Mouse (Mus musculus) limb, embryonic 11.5 days (tissue): ENCODE data around the gene Tmem179b. TPM values are rescaled to one million over a fixed set of nuclear protein-coding genes. Genes with fewer than 3 reads are reported as not detected.
"Not testable (repeated sequence)": the region's sequence is repeated elsewhere in the genome, so short reads cannot be mapped to it uniquely, and the experiment has no call there.

ENCODE experiments used
- ATAC-seq: fragments of 200-750 bp; cut with Nextera tagmentation; 2 replicates; pipeline ENCODE4 v1.8.0; 2017; ENCODE audit warnings: low read depth; ENCODE audit not compliant: insufficient number of reproducible peaks, low FRiP score, low TSS enrichment
- DNase-seq: peaks from one replicate; pipeline ENCODE4 v3.0.0-alpha.2; 2015; ENCODE audit warnings: low spot score
- H3K27ac ChIP-seq: fragments of 300-500 bp; sonication (generic); replicated peaks from 2 replicates; pipeline ENCODE4 v1.5.1; 2014; ENCODE audit warnings: low read depth, mild to moderate bottlenecking, low read length
- H3K27me3 ChIP-seq: fragments of 300-500 bp; sonication (generic); 2 replicates; pipeline ENCODE4 v1.6.1; 2014; ENCODE audit warnings: mild to moderate bottlenecking, low read length, mixed read lengths; ENCODE audit not compliant: control insufficient read depth, insufficient read depth
- H3K36me3 ChIP-seq: fragments of 300-500 bp; sonication (generic); 2 replicates; pipeline ENCODE4 v1.6.1; 2014; ENCODE audit warnings: mild to moderate bottlenecking, low read length, moderate library complexity, mixed read lengths; ENCODE audit not compliant: control insufficient read depth, insufficient read depth
- H3K4me1 ChIP-seq: fragments of 300-500 bp; sonication (generic); 2 replicates; pipeline ENCODE4 v1.6.1; 2014; ENCODE audit warnings: low read length, mixed read lengths; ENCODE audit not compliant: control insufficient read depth, insufficient read depth
- H3K4me2 ChIP-seq: fragments of 300-500 bp; sonication (generic); 2 replicates; pipeline ENCODE4 v1.6.1; 2014; ENCODE audit warnings: low read depth, mild to moderate bottlenecking, moderate library complexity; ENCODE audit not compliant: severe bottlenecking
- H3K4me3 ChIP-seq: fragments of 300-500 bp; sonication (generic); 2 replicates; pipeline ENCODE4 v1.5.1; 2014; ENCODE audit warnings: low read depth, low read length
- H3K9ac ChIP-seq: fragments of 300-500 bp; sonication (generic); 2 replicates; pipeline ENCODE4 v1.6.1; 2014; ENCODE audit warnings: mild to moderate bottlenecking, low read length
- H3K9me3 ChIP-seq: fragments of 300-500 bp; sonication (generic); 2 replicates; pipeline ENCODE4 v1.6.1; 2016; ENCODE audit warnings: low read length; ENCODE audit not compliant: control insufficient read depth
- WGBS: fragments of 180-500 bp; shearing (Covaris S2); extraction: QIAGEN DNeasy Blood & Tissue Kit; methylation state at CpG from one replicate; pipeline ENCODE4 v1.1.7; 2014; 5-methylcytosine and 5-hydroxymethylcytosine counted together
- polyA plus RNA-seq: library from polyadenylated mRNA; unstranded; fragments of >200 nt; fragmentation: Nextera tagmentation; extraction: Ambion mirVana; gene quantifications from 2 replicates; pipeline ENCODE4 v1.2.1, GENCODE M21; 2014

Tmem179b gene
- polyA plus RNA-seq, 1 experiment from 2014 or later, result 51.3 TPM

GRCm38 (mm10) chr19:8735389-8736159 is 38.7 kb downstream of the Tmem179b start, which contains the start of gene Wdr74:
Gene Wdr74 (plus strand): TSS chr19:8735827.
- WGBS, result under 1% methylated on average over 32 of the region's 32 CpGs
- no peaks in the 10 kb centered on the region for H3K9me3 ChIP-seq
- H3K4me2 ChIP-seq, result peak within 1 kb of the TSS; percentile 84
- H3K27ac ChIP-seq, result 0 out of 2 replicates have a peak within 1 kb of the TSS, but pooled peaks have one; percentile 8
- peaks cover 11% of the 10 kb centered on the region for H3K36me3 ChIP-seq
- ATAC-seq, result peak; percentile 81
- H3K4me3 ChIP-seq, result peak within 1 kb of the TSS; percentile 90
- H3K27me3 ChIP-seq, result no peaks in the 10 kb centered on the region
- peak within 1 kb of the TSS; percentile 89 for H3K9ac ChIP-seq
- peaks cover under 1% of the 10 kb centered on the region for H3K4me1 ChIP-seq
- DNase-seq, result peak; percentile 96

GRCm38 (mm10) chr19:8734334-8734733 is 39.9 kb downstream of the Tmem179b start:
- ATAC-seq, result no peak
- H3K27me3 ChIP-seq, result no peaks in the 10 kb centered on the region
- H3K4me1 ChIP-seq, result no peaks in the 10 kb centered on the region
- no peaks in the 10 kb centered on the region for H3K9me3 ChIP-seq
- H3K4me3 ChIP-seq, result no peak overlapping the region
- no peak overlapping the region for H3K9ac ChIP-seq
- WGBS, result 74% methylated on average over 3 of the region's 3 CpGs
- DNase-seq, result no peak
- H3K27ac ChIP-seq, result no peak overlapping the region
- H3K36me3 ChIP-seq, result 0 out of 2 replicates have a peak, but pooled peaks cover 4% of the 10 kb centered on the region
- no peak overlapping the region for H3K4me2 ChIP-seq

GRCm38 (mm10) chr19:8728335-8729099 is 45.8 kb downstream of the Tmem179b start:
- not testable (repeated sequence) for H3K27ac ChIP-seq, H3K9ac ChIP-seq, H3K4me2 ChIP-seq, H3K27me3 ChIP-seq, H3K9me3 ChIP-seq, H3K4me1 ChIP-seq, H3K4me3 ChIP-seq, DNase-seq, ATAC-seq
- 51% methylated on average over 3 of the region's 3 CpGs for WGBS
- H3K36me3 ChIP-seq, result peaks cover 17% of the 10 kb centered on the region

GRCm38 (mm10) chr19:8727495-8728114 is 46.7 kb downstream of the Tmem179b start:
- H3K9me3 ChIP-seq, result no peaks in the 10 kb centered on the region
- ATAC-seq (no peak), DNase-seq (no peak)
- peaks cover 8% of the 10 kb centered on the region; the same call in 1 of the 2 replicates for H3K4me1 ChIP-seq
- H3K4me3 ChIP-seq, result no peak overlapping the region
- no peak overlapping the region for H3K27ac ChIP-seq
- no peak overlapping the region for H3K4me2 ChIP-seq
- H3K27me3 ChIP-seq, result no peaks in the 10 kb centered on the region
- 30% methylated on average over 5 of the region's 5 CpGs for whole genome bisulfite sequencing
- H3K36me3 ChIP-seq, result peaks cover 17% of the 10 kb centered on the region
- H3K9ac ChIP-seq, result no peak overlapping the region

- no peak overlapping the region for H3K4me3 ChIP-seq
- H3K4me1 ChIP-seq, result peaks cover 8% of the 10 kb centered on the region; the same call in 1 of the 2 replicates
- no peaks in the 10 kb centered on the region for H3K9me3 ChIP-seq
- H3K27me3 ChIP-seq, result no peaks in the 10 kb centered on the region
- ATAC-seq (no peak), DNase-seq (no peak)
- H3K36me3 ChIP-seq, result peaks cover 17% of the 10 kb centered on the region
- no peak overlapping the region for H3K27ac ChIP-seq
- WGBS, result 20% methylated on average over 3 of the region's 3 CpGs
- no peak overlapping the region for H3K4me2 ChIP-seq
- H3K9ac ChIP-seq, result no peak overlapping the region
These were observed 47.5 kb downstream of the Tmem179b start for GRCm38 (mm10) chr19:8726609-8727390.

GRCm38 (mm10) chr19:8725081-8725613 is 49.1 kb downstream of the Tmem179b start:
- Histone ChIP-seq H3K27ac (no peak overlapping the region), H3K36me3 (peaks cover 17% of the 10 kb centered on the region), H3K4me1 (peaks cover 8% of the 10 kb centered on the region; the same call in 1 of the 2 replicates), H3K9me3 (no peaks in the 10 kb centered on the region), H3K27me3 (no peaks in the 10 kb centered on the region), H3K4me2 (peak overlapping the region; percentile 91), H3K9ac (peak overlapping the region; percentile 91), H3K4me3 (peak overlapping the region; percentile 76)
- 51% methylated on average over 4 of the region's 4 CpGs for WGBS
- DNase-seq (no peak), ATAC-seq (no peak)

- no peaks in the 10 kb centered on the region for H3K27me3 ChIP-seq
- ATAC-seq (no peak), DNase-seq (no peak)
- 5% methylated on average over 2 of the region's 2 CpGs for WGBS
- no peaks in the 10 kb centered on the region for H3K9me3 ChIP-seq
- H3K27ac ChIP-seq, result peak overlapping the region; percentile 79
- peaks cover 8% of the 10 kb centered on the region; the same call in 1 of the 2 replicates for H3K4me1 ChIP-seq
- peak overlapping the region; percentile 76 for H3K4me3 ChIP-seq
- peak overlapping the region; percentile 91 for H3K9ac ChIP-seq
- peaks cover 17% of the 10 kb centered on the region for H3K36me3 ChIP-seq
- peak overlapping the region; percentile 91 for H3K4me2 ChIP-seq
These were observed 49.9 kb downstream of the Tmem179b start for GRCm38 (mm10) chr19:8724392-8724791.
